Mouse (Mus musculus) spleen, adult 2 months (tissue): ENCODE measurements around the gene Olfr1410.

Experiments
- CTCF ChIP-seq: fragments of 200-500 bp; IDR thresholded peaks from 2 replicates; pipeline ENCODE4 v1.5.1; 2011; ENCODE audit warnings: mild to moderate bottlenecking, inconsistent platforms; ENCODE audit not compliant: insufficient read depth, insufficient read length, insufficient replicate concordance; ENCODE audit errors: extremely low read depth
- POLR2A ChIP-seq: fragments of 200-500 bp; IDR thresholded peaks from 2 replicates; pipeline ENCODE4 v1.6.1; 2011; ENCODE audit warnings: low read depth, low read length, inconsistent platforms

DNA sequence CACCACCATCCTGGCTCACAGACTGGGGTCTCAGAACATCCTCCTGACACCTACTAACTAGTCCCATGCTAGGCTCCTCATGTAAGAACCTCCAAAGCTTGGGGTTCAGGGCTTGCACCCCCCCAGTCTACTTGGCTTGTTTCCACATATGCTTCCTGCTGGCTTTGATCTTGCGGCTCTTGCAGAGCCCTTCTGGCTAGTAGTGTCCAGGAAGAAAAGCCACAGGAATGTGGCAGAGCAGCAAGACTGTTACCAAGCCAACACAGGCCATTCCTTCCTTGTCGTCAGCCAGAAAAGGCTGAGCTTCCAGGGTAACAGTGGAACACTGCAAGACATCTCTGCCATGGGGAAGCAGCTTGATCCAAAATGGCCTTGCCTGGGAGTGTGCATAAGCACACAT lies 49.1 kb downstream of the Olfr1410 start:
- no peak for TF ChIP-seq POLR2A
- no peak for TF ChIP-seq CTCF
